Mouse (Mus musculus) retina, adult 2 months (tissue): ENCODE results near the gene Tex11.
"Not testable (repeated sequence)": the region's sequence is repeated elsewhere in the genome, so short reads cannot be mapped to it uniquely, and the experiment has no call there.

Experiments
- DNase-seq: peaks from one replicate; pipeline ENCODE4 v3.0.0-alpha.2; 2012; ENCODE audit warnings: low read depth, low spot score

The Tex11 gene

DNA sequence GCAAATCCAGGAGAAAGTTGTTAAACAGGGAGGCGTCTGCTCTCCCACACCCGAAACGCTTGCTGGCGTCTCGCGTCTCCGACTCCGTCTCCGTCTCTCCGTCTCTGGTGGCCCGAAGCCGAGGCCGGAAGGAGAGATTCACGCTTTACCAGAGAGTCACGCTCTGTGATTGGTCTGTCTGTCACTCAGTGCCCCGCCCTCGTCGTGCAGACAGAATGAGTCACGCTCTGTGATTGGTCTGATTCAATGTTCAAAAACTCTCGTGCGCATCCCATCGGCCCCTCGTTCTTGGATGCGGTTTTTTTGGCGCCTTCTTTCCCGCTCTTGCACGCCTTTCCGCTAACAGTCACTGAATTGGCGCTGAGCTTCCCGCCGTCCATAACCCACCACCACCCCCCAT, at the start of gene Tex11:
Gene Tex11, minus strand, starts transcription at position 127 of the 400 bp plus-strand sequence.
- no peak for DNase-seq

DNA sequence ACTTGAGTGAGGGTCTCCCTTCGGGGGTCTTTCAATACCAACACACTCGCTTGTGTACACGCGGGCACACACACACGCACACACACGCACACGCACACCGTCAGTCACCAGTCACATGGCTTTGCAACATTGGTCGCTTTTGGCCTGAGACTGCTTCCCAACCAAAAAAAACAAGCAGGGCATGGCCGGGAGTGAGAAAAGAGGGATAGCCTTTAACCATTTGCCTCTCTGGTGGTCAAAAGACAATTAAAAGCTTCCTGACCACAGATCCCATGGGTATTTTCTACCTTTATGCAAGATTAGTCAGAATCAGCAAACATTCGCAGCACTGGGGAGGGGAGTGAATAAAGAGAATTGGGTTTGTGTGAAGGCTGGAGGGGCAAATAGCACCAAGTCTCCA, 26.5 kb upstream of the Tex11 start, which contains the start of gene Slc7a3:
Gene Slc7a3, minus strand, starts transcription at position 101 of the 400 bp plus-strand sequence.
- no peak for DNase-seq

DNA sequence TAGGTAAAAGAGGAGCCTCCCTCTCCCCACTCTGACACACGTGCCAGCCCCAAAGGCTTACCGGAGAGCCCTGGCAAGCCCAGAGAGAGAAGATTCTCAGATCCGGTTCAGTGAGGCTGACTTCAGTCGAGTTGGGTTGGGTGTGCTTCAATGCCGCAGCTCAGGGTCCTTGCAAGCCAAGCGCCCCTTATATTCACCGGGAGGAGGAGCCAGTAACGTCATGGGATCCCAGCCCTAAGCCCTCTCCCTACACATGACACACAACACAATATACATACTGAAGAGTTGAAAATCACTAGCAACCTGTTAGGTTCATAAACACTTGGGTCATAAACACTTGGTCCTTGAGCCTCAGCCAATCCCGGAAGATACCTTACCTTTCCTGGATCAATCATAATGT, 25.7 kb upstream of the Tex11 start:
- DNase-seq = not testable (repeated sequence)

DNA sequence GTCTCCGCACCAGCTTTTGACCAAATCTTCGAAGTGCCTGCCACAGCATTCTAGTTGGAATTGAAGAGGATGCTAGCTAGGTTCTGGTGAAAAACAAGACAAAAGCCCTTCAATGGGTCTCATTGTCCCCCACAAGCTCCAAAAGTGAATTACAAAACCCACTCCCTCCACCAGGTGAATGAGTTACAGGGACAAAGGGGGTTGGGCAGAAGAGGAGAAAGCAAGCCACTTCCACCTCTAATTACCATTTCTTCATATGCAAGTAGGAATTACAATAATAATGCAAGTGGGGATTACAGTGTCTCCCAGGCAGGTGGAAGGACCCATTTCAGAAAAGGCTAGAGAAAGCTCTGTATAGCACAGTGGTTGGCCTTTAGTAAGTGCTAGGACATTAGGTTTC, 24.7 kb upstream of the Tex11 start:
- DNase-seq = no peak

DNA sequence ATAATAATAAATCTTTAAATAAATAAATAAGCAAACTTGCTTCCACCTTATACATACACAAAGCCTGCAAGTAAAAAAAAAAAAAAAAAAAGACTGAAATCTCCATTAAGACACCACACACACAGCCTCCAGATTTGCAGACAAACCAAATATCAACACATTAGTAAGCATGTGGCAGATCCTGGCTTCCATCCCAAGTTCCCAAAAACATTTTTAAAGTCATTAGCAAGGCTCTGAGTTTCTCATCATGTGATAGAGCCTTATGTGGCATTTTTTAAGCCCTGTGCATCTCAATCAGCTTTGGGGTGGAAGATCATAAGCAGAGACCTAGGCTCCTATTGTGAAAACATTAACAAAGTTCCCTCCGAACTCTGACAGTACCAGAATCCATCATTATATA, 5.8 kb upstream of the Tex11 start:
- DNase-seq = no peak

DNA sequence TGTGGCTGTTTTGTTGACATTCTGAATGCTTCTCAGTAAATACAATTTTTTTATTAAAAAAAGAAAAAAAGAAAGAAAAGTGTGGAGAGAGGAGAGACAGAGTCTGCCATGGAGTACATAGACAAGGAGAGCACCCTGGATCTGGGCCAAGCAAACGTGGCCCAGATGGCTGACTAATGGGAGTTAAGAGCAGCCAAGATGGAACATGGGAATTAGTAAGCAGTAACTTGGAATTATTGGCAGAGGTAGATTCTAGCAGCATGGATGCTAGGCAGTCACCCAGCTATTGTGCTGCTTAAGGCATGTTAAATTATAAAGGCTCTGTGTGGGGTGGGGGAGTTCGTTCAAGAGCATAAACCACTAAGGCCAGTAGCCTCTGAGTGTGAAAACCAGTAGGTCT, 4.0 kb upstream of the Tex11 start:
- no peak for DNase-seq

DNA sequence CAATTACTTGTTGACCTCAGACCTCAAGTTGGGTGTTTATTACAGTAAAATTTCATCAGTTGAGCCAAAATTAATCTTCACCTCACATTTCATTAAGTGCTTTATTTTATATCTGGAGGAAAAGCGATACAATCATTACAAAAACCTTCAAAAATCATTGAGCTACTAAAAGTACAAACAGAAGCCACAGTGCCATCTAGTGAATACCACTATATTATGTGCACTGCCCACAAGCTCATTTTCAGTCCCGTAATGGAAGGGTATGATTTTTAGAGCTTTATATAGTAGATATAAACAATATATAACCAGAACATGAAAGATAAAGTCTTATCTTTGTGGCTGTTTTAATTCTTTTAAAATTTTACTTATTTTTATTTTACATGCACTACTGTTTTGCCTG, 115.8 kb downstream of the Tex11 start:
- DNase-seq = no peak

DNA sequence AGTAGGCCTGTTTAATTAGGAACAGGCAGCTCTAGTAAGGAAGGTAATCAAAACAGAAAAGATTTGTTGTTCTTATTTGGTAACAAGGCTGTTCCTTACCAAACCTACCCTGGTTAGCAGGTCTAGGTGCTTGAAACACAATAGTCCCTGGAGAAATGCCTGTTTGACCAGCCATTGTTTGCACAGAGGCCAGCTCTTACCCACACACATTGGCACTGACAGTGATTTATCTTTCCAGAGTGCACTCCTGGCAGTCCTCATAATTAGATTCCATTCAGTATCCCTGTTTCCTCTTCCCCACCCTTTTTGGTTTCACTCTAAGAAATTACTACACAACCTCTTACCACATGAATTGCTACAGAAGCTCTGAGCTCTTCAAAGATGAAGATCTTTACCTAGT, 220.3 kb downstream of the Tex11 start:
- DNase-seq = no peak

DNA sequence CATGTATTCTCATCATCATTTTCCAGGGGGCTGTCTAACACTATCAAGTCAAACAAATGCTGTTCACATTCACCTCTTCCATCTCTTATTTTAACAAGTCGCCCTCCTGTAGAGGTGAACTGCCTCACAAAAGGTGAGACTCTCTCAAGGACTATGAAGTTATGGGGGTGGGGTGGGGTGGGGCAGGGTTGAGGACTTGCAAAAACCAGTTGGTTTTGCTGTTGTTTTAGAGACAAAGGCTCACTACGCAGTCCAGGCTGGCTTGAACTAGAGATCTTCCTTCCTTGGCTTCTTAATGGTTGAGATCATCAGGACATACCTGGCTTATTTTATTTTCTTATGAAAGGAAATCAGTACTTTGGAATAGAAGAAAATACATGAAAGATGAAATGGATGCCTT, 226.7 kb downstream of the Tex11 start:
- no peak for DNase-seq

DNA sequence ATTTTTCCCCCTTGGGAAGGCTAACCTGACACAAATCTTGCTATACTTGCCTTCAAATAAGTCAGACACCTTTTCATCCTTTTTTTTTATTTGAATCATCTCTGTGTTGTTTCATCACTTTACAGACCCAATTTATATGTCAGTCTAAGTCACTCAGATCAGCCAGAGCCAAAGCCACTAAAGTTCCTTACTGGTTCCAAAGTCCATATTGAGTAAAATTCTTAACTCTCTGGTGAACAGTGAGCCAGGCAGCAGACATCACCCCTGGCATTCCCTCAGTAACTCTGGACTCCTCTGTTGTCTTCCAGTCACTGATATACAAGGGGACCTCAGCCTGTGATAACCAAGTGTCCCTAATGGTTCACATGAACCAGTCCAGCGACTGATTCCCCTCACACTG, 233.9 kb downstream of the Tex11 start:
- no peak for DNase-seq

DNA sequence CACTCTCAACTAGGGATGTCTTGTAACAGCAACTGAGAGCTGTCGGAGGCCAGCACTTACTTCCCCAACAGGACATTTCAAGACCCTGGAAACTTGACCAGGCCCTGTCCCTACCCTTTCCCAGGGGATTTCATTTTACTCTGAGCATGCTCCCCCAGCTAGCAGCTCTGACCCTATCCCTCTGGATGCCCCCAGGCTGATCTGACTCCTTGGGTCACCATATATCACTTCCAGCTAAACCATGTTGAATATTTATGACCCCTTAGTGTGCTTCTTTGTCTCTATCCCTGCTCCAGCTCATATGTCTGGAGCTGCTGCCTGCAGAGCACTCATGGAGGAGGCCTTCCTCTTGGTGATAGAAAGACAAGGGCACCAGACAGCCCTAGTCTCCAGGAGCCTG, 238.3 kb downstream of the Tex11 start:
- no peak for DNase-seq

DNA sequence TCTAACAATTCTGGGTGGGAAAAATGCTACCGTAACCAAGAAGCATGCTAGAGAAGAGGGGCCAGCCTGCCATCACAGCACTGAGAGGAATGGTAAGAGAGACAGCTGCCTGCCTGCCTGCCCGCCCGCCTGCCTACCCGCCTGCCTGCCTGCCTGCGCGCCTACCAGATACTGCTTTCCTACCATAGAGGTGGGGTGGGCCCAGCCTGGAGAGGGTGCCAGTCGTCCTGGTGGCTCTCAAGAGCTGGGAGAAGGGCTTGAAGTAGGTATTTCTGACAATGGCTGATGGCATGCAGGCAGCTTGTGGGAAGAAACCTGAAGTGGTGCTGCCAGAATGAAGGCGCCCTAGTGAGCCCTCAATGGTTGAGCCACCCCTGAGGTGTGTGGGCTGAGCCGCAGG, 240.8 kb downstream of the Tex11 start:
- DNase-seq = no peak

DNA sequence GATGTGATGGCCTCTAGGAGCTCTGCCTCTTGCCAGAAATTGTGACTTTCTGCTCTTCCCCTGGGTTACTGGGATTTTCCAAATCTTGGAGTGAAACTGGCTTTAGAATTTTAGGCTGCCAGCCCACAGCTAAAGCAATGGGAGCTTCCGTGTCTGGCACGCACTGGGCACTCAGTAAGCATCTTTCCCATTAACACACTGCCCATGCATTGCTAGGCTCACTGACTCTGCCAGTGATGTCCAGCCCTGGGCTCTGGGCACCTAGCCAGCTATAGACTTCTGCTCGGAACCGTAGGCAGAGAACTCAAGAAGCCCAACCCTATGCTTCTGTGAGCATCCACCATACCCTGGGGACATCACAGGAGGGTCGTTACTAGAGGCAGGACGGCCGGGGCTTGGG, 243.7 kb downstream of the Tex11 start:
- DNase-seq = no peak

DNA sequence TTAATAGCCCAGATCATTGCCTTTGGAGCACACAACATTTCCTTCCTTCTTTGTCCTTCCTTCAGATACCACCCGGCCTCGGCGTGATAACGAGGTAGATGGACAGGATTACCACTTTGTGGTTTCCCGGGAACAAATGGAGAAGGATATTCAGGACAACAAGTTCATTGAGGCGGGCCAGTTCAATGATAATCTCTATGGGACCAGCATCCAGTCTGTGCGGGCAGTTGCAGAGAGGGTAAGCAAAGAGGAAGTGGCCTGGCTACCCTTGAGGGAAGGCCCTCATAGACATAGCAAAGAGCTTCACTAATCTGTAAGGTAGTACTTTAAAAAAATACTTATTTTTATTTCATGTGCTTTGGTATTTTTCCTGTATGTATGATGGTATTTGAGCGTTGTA, 245.3 kb downstream of the Tex11 start:
- DNase-seq = no peak

DNA sequence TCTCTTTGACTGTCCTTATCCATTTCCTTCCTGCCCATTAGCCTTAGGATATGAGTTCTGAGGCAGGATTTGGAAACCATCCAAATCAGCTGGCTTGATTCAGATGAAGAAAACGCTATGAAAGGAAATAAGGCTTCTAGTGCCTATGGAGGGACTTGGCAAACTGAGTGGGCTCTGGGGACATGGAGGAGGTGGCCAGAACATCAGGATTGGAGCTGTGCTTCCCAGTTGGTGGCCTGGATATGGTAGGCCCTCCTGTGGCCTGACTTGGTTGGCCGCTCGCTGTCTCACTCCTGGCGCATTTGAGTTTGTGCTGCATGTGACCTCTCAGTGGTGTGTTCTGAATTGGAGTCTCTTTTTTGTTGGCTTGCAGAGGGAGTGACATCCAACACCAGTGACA, 248.3 kb downstream of the Tex11 start:
- DNase-seq = no peak

DNA sequence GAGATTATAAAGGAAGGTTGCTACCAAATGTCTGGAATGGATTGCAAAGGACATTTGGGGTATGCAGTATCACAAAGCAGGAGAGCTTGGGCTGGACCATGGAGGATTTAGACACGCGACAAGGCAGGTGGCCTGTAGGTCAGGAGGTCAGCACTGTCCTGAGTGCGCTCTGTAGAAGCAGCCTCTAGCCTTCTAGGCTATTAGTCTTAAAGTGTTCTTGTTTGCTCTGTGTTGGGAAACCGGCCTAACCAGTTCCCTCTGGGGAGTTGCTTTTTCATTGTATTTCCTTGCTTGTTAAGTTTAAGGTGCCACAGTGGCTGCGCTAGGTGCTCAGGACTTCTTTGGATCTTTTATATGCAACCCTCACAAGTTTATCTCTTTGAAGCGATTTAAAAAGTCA, 257.4 kb downstream of the Tex11 start:
- no peak for DNase-seq

DNA sequence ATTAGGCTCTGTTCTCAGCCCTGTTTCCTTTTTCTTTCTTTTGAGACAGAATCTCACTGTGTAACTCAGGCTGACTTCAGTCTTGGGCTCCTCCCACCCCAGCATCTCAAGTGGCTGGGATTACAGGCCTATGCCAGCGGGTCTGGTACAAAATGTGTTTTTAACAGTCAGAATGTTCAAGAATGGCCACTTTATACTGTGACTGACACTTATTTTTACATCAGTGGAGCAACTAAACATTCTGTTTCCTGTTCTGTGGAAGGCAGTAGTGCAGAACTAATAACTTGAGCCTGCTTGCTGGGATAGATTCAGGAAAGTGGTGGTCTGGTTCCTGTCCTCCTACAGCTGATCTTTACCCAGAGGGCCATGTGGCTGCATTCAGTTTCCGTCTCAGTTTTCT, 258.8 kb downstream of the Tex11 start:
- no peak for DNase-seq

DNA sequence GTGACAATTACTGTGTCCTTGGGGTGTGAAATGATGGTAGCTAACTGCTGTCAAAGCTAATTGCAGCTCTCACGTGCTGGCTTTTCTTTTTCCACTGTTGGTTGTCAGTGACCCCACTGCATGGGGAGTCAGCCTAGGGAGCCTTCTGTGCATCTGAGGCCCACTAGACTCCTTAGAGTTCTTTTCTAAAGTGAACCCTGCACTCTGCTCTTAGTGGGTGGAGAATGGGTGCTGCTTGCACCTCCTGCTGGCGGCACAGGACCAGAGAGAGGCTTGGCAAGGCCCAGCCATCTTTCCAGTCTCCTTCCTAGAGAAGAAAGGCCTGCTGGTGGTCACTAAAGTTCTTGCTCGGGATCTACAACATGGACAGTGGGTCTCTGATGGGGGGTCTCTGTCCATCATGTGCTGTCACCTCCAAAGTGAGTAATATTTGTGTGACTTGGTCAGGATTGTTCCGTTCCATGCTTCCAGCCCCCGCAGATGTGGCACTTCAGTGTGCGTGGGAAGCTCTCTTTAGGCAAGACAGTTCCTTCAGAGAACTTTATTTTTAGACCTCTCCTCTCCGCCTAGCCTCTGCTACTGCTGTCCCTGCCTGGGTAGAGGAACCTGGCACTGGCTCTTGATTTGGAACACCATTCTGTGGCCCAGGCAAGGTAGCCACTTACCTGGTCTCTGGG, 261.5 kb downstream of the Tex11 start:
- no peak for DNase-seq

DNA sequence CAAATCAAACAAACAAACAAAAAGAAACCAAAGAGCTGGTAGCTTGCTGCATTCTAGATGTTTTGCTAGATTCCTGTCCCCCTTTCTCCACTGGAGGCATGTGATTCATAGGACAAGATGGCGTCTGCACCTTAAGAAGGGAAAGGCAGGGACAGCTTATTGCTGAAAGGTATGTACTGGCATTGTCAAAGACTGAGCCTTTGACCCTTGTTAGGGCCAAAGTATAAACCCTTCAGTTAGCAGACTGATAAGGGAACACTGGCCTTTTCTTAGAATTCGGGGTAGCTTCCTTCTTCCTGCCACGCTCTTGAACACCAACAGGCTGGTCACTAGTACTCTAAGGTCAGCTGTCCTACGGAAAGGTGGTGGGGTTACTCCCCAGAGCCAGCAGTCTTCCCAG, 262.1 kb downstream of the Tex11 start:
- no peak for DNase-seq

DNA sequence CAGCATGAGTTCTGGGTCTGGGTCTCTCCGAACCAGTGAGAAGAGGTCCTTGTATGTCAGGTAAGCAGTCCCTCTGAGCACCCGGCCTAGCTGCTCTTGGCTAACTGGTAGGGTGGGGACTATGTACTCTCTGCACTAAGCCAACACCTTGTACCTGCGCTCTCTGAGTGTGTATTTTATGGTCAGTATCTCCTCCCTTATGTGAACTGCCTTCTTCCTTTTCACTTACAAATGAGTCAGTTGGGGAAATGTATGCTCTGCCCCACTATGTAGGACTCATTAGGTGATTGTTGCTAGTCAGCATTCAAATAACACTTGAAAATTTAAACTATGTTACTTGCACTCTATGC, 262.8 kb downstream of the Tex11 start:
- no peak for DNase-seq

DNA sequence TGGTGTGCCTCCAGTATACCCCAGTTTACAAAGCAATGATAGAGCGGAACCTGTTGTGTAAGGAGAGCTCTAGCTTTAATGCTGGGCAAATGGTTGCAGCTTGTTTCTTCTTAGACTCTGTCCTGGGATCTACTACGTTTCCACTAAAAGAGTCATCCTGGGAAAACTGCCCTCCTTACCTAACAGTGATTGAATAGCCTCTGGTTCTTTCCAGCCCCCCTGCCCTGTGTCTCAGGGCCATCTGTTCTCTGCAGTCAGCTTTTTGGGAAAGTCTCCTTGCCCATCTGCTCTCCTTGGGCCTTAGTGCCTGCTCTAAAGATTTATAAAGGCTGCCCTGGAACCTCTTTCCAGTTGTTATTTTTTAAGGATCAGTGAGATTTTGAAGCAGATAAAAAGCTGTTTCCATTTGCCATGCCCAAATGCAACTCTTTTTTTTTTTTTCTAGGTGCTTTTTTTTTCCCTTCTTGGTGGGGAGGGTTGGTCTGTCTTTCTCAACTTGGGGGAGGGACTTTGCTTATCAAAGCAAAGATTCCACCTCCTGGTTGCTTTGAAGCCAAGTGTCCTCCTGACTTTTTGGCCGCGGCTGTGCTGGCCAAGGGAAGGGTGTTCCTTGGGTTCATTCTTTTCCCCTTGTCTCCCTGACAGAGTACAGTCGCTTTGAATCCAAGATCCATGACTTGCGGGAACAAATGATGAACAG, 263.3 kb downstream of the Tex11 start:
- no peak for DNase-seq

DNA sequence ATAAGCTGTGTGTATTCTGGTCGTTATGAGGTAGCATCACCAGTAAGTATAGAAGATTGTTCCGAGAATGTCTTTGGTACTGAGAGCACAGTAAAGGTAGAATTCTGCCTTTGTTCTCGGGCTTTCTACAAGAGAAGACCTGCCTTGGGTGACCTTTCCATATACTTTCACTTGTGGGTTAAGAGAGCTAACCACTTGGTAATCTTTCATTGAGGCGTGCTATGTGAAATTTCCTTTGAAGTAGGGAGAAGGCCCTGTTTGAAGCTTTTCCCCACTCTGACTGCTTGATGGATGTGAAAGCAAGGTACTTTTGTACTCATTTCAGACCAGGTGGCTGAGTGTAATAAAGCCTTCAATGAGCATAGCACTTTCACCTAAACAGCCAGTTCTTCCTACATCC, 270.1 kb downstream of the Tex11 start:
- no peak for DNase-seq
